Mouse (Mus musculus) hindbrain, embryonic 10.5 days (tissue): ENCODE results near the gene Vpreb1. TPM values are rescaled to one million over a fixed set of nuclear protein-coding genes. Genes with fewer than 3 reads are reported as not detected.

ENCODE experiments used
- DNase-seq: peaks from one replicate; pipeline ENCODE4 v3.0.0-alpha.2; 2017; ENCODE audit warnings: low spot score
- H3K27ac ChIP-seq: fragments of 300-500 bp; sonication (generic); 2 replicates; pipeline ENCODE4 v1.5.1; 2016; ENCODE audit warnings: mild to moderate bottlenecking, moderate library complexity
- H3K27me3 ChIP-seq: fragments of 300-500 bp; sonication (generic); 2 replicates; pipeline ENCODE4 v1.6.1; 2016; ENCODE audit warnings: mild to moderate bottlenecking; ENCODE audit not compliant: poor library complexity, insufficient read depth, severe bottlenecking
- H3K36me3 ChIP-seq: fragments of 300-500 bp; sonication (generic); 2 replicates; pipeline ENCODE4 v1.6.1; 2016; ENCODE audit warnings: mild to moderate bottlenecking, moderate library complexity
- H3K4me1 ChIP-seq: fragments of 300-500 bp; sonication (generic); replicated peaks from 2 replicates; pipeline ENCODE4 v1.6.1; 2016; ENCODE audit warnings: mild to moderate bottlenecking
- H3K4me3 ChIP-seq: fragments of 300-500 bp; sonication (generic); 2 replicates; pipeline ENCODE4 v1.5.1; 2016; ENCODE audit warnings: mild to moderate bottlenecking, moderate library complexity
- H3K9me3 ChIP-seq: fragments of 300-500 bp; sonication (generic); 2 replicates; pipeline ENCODE4 v1.6.1; 2016; ENCODE audit warnings: mild to moderate bottlenecking, moderate library complexity
- WGBS: fragments of 180-500 bp; shearing (Covaris S2); methylation state at CpG from one replicate; pipeline ENCODE4 v1.1.7; 2016; 5-methylcytosine and 5-hydroxymethylcytosine counted together
- polyA plus RNA-seq: library from polyadenylated mRNA; unstranded; fragments of >200 nt; fragmentation: Nextera tagmentation; extraction: Ambion mirVana; gene quantifications from 2 replicates; pipeline ENCODE4 v1.2.1, GENCODE M21; 2016

The Vpreb1 gene
- polyA plus RNA-seq, 1 experiment from 2014 or later = 1.7 TPM

GRCm38 (mm10) chr16:16829671-16830070 lies 41.0 kb downstream of the Vpreb1 start:
- H3K36me3 ChIP-seq = no peaks in the 10 kb centered on the region
- no peaks in the 10 kb centered on the region for H3K27me3 ChIP-seq
- H3K4me1 ChIP-seq = peaks cover 8% of the 10 kb centered on the region; the same call in 1 of the 2 replicates
- WGBS = 81% methylated on average over 3 of the region's 3 CpGs
- H3K4me3 ChIP-seq = peak overlapping the region; percentile 67
- H3K27ac ChIP-seq = no peak overlapping the region
- no peak for DNase-seq
- no peaks in the 10 kb centered on the region for H3K9me3 ChIP-seq

DNA sequence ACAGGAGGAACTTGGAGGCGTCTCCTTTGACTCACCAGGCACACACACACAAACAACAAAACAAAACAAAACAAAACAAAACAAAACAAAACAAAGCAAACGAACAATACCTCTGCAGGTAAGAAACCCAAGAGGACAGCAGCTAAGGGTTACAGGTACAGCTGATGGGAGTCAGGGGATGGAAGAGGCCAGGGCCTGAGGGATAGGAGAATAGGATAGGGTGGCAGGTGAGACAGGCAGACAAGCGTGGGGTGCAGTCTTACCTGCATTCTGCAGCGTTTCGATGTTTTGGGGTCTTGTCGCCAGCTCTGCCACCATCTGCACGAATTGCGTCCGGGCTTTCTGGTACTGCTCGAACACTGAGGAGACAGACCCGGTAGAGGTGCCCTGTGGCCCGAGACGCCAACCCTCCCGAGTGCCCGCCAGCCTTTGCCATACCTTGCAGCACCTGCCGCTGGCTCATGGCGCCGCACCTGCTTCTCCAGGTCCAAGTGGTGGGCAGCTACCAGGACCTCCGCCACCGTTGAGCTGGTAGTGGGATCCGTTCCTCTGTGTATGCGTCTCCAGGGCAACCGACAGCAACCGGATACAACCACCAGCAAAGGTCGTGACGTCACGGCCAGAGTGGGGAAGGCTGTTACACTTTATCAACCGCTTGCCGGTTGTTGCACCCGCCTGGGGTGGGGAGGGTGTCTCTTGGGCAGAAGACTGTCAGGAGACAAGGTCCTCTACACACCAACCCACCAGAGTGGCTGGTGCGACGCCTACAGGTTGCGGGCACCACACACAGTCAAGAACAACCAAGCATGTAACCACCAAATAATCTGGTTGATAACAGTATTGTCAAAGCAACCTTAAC lies 41.7 kb downstream of the Vpreb1 start, which contains the start of gene Spag6l:
Spag6l (minus strand) TSS at position 700 of the 859 bp plus-strand sequence.
- no peaks in the 10 kb centered on the region for H3K9me3 ChIP-seq
- H3K27me3 ChIP-seq = no peaks in the 10 kb centered on the region
- DNase-seq = peak; percentile 75
- peaks cover 8% of the 10 kb centered on the region; the same call in 1 of the 2 replicates for H3K4me1 ChIP-seq
- H3K4me3 ChIP-seq = peak within 1 kb of the TSS; percentile 67
- H3K27ac ChIP-seq = peak within 1 kb of the TSS; percentile 51
- H3K36me3 ChIP-seq = no peaks in the 10 kb centered on the region
- 7% methylated on average over 33 of the region's 33 CpGs for WGBS

- H3K9me3 ChIP-seq = no peaks in the 10 kb centered on the region
- 83% methylated on average over 2 of the region's 2 CpGs for WGBS
- no peak overlapping the region for H3K27ac ChIP-seq
- H3K36me3 ChIP-seq = no peaks in the 10 kb centered on the region
- H3K27me3 ChIP-seq = no peaks in the 10 kb centered on the region
- no peak overlapping the region for H3K4me3 ChIP-seq
- no peak for DNase-seq
- H3K4me1 ChIP-seq = peaks cover 8% of the 10 kb centered on the region; the same call in 1 of the 2 replicates
These were observed 44.4 kb downstream of the Vpreb1 start for GRCm38 (mm10) chr16:16826223-16826622.

DNA sequence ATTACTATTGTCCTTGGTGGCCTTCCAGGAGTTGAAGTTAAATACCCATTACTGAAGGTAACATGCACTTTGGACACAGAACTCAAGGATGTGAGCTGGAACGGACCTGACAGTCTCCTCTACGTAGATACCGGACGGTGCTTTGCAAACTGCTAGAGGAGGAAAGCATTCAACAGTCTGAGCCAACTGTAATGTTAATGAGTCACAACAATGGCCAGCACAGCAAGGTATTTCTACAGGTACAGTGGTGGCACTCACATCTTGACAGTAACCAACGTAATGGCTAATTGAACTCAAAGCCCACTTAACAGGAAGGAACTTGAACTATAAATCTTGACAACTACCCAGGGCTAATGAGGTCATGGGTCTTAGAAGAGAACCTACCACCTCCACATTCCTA lies 45.2 kb downstream of the Vpreb1 start:
- WGBS = 37% methylated on average over 5 of the region's 5 CpGs
- Histone ChIP-seq H3K36me3 (no peaks in the 10 kb centered on the region), H3K27ac (no peak overlapping the region), H3K4me1 (peaks cover 8% of the 10 kb centered on the region; the same call in 1 of the 2 replicates), H3K9me3 (no peaks in the 10 kb centered on the region), H3K27me3 (no peaks in the 10 kb centered on the region), H3K4me3 (no peak overlapping the region)
- DNase-seq = no peak

Other genes starting within 250 kb of the Vpreb1 start
- gene Olfr19, start 194.4 kb downstream of the Vpreb1 start, polyA plus RNA-seq = not detected in 2 replicates
- 3.7 and 6.2 TPM in 2 replicates for gene Spag6l, start 41.4 kb downstream of the Vpreb1 start, polyA plus RNA-seq
- 0.14 TPM in 1 of 2 replicates, not detected in the other for gene Igll1, start 6.9 kb downstream of the Vpreb1 start, polyA plus RNA-seq
- 70.2 and 70.8 TPM in 2 replicates for gene Top3b, start 107 bp downstream of the Vpreb1 start, polyA plus RNA-seq
- gene Ppm1f, start 25.6 kb upstream of the Vpreb1 start, polyA plus RNA-seq = 26.5 and 29.5 TPM in 2 replicates
- gene Mapk1, start 112.5 kb upstream of the Vpreb1 start, polyA plus RNA-seq = 143 and 150 TPM in 2 replicates
- 103 and 104 TPM in 2 replicates for gene Ypel1, start 198.9 kb upstream of the Vpreb1 start, polyA plus RNA-seq
- 159 and 177 TPM in 2 replicates for gene Ppil2, start 240.4 kb upstream of the Vpreb1 start, polyA plus RNA-seq